ENCODE assay signal across 8 mouse cellular contexts in genomic region chr9:122733222-122733621, GRCm38 (mm10). TPM values are rescaled to one million over a fixed set of nuclear protein-coding genes. Genes with fewer than 3 reads are reported as not detected.
DNase-seq lines count a peak whose midpoint lies in the region; ATAC-seq lines count a peak whose summit lies in the region.
"Had no signal": no experiment of that assay in that cellular context is flagged by ENCODE, and none has a peak within 500 bp of the region (broad histone marks: within the 10 kb centered on the region; RNA-seq: fewer than 3 reads in every experiment).

No protein-coding gene starts in this region.

- no peaks in the 10 kb centered on the region for H3K36me3 ChIP-seq in intestine, embryonic 15.5 days
- H3K36me3 ChIP-seq in liver, embryonic 11.5 days (ENCODE audit: control insufficient read depth, insufficient read depth, low read length), result no peaks in the 10 kb centered on the region

- H3K4me2 ChIP-seq in intestine, embryonic 15.5 days (replicated peaks), result peak overlapping the region; percentile 35
- H3K4me2 ChIP-seq in liver, embryonic 11.5 days, result peak overlapping the region; percentile 54

- H3K27me3 ChIP-seq in intestine, embryonic 15.5 days (replicated peaks), result no peaks in the 10 kb centered on the region
- H3K27me3 ChIP-seq in liver, embryonic 11.5 days (replicated peaks; ENCODE audit: control insufficient read depth, insufficient read depth, low read length), result peaks cover 10% of the 10 kb centered on the region

- H3K27ac ChIP-seq in intestine, embryonic 15.5 days, result no peak overlapping the region
- no peak overlapping the region for H3K27ac ChIP-seq in liver, embryonic 11.5 days (ENCODE audit: low read depth, low read length)

- WGBS in intestine, embryonic 15.5 days, result 34% methylated on average over 12 of the region's 12 CpGs
- 34% methylated on average over 12 of the region's 12 CpGs for WGBS in liver, embryonic 11.5 days

- no peaks in the 10 kb centered on the region for H3K9me3 ChIP-seq in intestine, embryonic 15.5 days
- no peaks in the 10 kb centered on the region for H3K9me3 ChIP-seq in liver, embryonic 11.5 days (ENCODE audit: control insufficient read depth, low read length)

- H3K9ac ChIP-seq in intestine, embryonic 15.5 days, result no peak overlapping the region
- no peak overlapping the region for H3K9ac ChIP-seq in liver, embryonic 11.5 days (ENCODE audit: low read depth, low read length)

- 0 out of 2 replicates have a peak, but pooled peaks have one; percentile 31 for ATAC-seq in intestine, embryonic 15.5 days
- no peak; the same call in 1 of the 2 replicates for ATAC-seq in liver, embryonic 11.5 days (replicated peaks; ENCODE audit: low FRiP score)

- H3K4me1 ChIP-seq in intestine, embryonic 15.5 days (replicated peaks), result no peaks in the 10 kb centered on the region
- H3K4me1 ChIP-seq in liver, embryonic 11.5 days (replicated peaks; ENCODE audit: control insufficient read depth, insufficient read depth, low read length), result no peaks in the 10 kb centered on the region

- peak; percentile 10 for DNase-seq in retina, postnatal 1 day
- DNase-seq in retina, embryonic 14.5 days (ENCODE audit: low spot score), result no peak
- DNase-seq in liver, embryonic 11.5 days (ENCODE audit: low spot score), result no peak
- DNase-seq in spleen, postnatal 10 days (ENCODE audit: low spot score in 2 of 2), result no peak
- no peak for DNase-seq in cerebellum, adult 11 months
- no peak for DNase-seq in right cerebral cortex, adult 18-20 months
- DNase-seq: heart, adult 18-20 months had no signal

- peak overlapping the region; percentile 11 for H3K4me3 ChIP-seq in intestine, embryonic 15.5 days (replicated peaks)
- H3K4me3 ChIP-seq in liver, embryonic 11.5 days (ENCODE audit: low read depth, low read length), result peak overlapping the region; percentile 11; the same call in 1 of the 2 replicates

RNA-seq across cellular contexts. Expression of gene Topaz1, which starts 13.9 kb away (rescaled TPM):
- not detected in 2 replicates for polyA plus RNA-seq in intestine, embryonic 15.5 days (2015; fragmentation: Nextera tagmentation; extraction: Ambion mirVana)
- polyA plus RNA-seq in liver, embryonic 11.5 days (2014; fragmentation: Nextera tagmentation; extraction: Ambion mirVana), result 0.12 TPM in 1 of 2 replicates, not detected in the other
